Mouse (Mus musculus): ENCODE results near the gene Gm49368. TPM values are rescaled to one million over a fixed set of nuclear protein-coding genes. Genes with fewer than 3 reads are reported as not detected.
"Not testable (repeated sequence)": the region's sequence is repeated elsewhere in the genome, so short reads cannot be mapped to it uniquely, and the experiment has no call there.

Gm49368 gene
- polyA plus RNA-seq, 1 experiment from 2014 or later = not detected

- Histone ChIP-seq H3K4me3 (replicated peaks) (no peak overlapping the region), H3K27me3 (no peaks in the 10 kb centered on the region), H3K9ac (replicated peaks) (no peak overlapping the region), H3K4me2 (no peak overlapping the region), H3K27ac (no peak overlapping the region), H3K9me3 (no peaks in the 10 kb centered on the region), H3K4me1 (replicated peaks) (no peaks in the 10 kb centered on the region), H3K36me3 (no peaks in the 10 kb centered on the region)
- ATAC-seq (ENCODE audit: insufficient number of reproducible peaks, insufficient read depth, low FRiP score, low TSS enrichment, low read depth) = no peak
- WGBS = 84% methylated on average over 5 of the region's 5 CpGs
These were observed 30.0 kb upstream of the Gm49368 start for GRCm38 (mm10) chr7:128032290-128032988.

GRCm38 (mm10) chr7:128032989-128033293 is 29.5 kb upstream of the Gm49368 start:
- no peaks in the 10 kb centered on the region for H3K9me3 ChIP-seq
- ATAC-seq (ENCODE audit: insufficient number of reproducible peaks, insufficient read depth, low FRiP score, low TSS enrichment, low read depth) = no peak
- H3K9ac ChIP-seq (replicated peaks) = no peak overlapping the region
- WGBS = 84% methylated on average over 3 of the region's 3 CpGs
- no peaks in the 10 kb centered on the region for H3K36me3 ChIP-seq
- H3K4me1 ChIP-seq (replicated peaks) = no peaks in the 10 kb centered on the region
- no peak overlapping the region for H3K27ac ChIP-seq
- H3K4me2 ChIP-seq = no peak overlapping the region
- no peaks in the 10 kb centered on the region for H3K27me3 ChIP-seq
- H3K4me3 ChIP-seq (replicated peaks) = no peak overlapping the region

DNA sequence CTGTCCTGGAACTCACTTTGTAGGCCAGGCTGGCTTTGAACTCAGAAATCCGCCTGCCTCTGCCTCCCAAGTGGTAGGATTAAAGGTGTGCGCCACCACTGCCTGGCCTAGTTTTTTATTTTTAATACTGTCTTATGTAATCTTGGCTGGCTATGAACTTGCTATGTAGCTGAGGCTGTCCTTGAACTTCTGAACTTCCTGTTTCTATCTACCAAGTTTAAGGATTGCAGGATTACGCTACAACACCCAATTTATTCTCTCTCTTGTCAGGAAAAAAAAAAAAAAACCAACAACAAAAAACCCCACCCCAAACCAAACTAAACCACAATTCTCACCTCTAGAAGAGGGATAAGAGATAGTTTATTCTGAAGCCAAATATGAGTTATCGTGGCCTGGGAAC is 28.9 kb upstream of the Gm49368 start:
- no peaks in the 10 kb centered on the region for H3K36me3 ChIP-seq
- H3K4me1 ChIP-seq (replicated peaks) = no peaks in the 10 kb centered on the region
- no peak overlapping the region for H3K27ac ChIP-seq
- H3K27me3 ChIP-seq = no peaks in the 10 kb centered on the region
- WGBS = 88% methylated on average over 4 of the region's 4 CpGs
- H3K9ac ChIP-seq (replicated peaks) = no peak overlapping the region
- H3K4me2 ChIP-seq = no peak overlapping the region
- H3K4me3 ChIP-seq (replicated peaks) = no peak overlapping the region
- H3K9me3 ChIP-seq = no peaks in the 10 kb centered on the region
- ATAC-seq (ENCODE audit: insufficient number of reproducible peaks, insufficient read depth, low FRiP score, low TSS enrichment, low read depth) = no peak

- not testable (repeated sequence) for H3K4me1 ChIP-seq (replicated peaks); H3K9me3 ChIP-seq; H3K4me2 ChIP-seq; H3K9ac ChIP-seq (replicated peaks); ATAC-seq (ENCODE audit: insufficient number of reproducible peaks, insufficient read depth, low FRiP score, low TSS enrichment, low read depth); H3K27me3 ChIP-seq; H3K4me3 ChIP-seq (replicated peaks); H3K27ac ChIP-seq; H3K36me3 ChIP-seq
- WGBS = 77% methylated on average over 15 of the region's 15 CpGs
These were observed 20.2 kb upstream of the Gm49368 start for GRCm38 (mm10) chr7:128042161-128042820.

DNA sequence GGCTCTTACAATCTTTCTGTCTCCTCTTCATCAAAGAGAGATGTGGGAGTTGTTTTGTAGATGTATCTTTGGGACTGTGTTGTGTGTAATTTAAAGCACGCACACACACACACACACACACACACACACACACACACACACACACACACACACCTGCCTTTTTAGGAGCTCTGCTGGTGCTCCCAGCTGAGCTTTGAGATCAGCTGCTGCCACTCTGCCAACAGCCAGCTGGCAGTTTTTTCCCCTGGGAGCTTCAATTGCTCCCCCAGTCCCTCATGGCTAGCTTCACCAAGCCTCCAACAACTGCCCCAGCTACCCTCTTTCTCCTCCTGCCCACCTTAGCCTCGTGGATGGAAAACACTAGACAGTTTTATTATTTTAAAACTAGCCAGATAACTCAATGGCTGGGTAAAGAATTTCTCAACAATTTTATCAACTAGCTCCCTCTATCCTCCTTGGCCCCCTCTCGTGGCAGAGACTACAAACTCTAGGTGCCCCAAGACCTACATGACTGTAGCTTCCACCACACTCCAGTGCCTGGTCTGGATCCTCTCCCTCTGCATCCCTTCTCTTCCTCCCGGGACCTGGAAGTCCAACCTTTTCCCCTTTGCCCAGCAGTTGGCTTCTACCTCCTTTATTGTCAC is 18.2 kb upstream of the Gm49368 start:
- no peaks in the 10 kb centered on the region for H3K4me1 ChIP-seq (replicated peaks)
- no peak overlapping the region for H3K9ac ChIP-seq (replicated peaks)
- no peaks in the 10 kb centered on the region for H3K36me3 ChIP-seq
- no peak for ATAC-seq (ENCODE audit: insufficient number of reproducible peaks, insufficient read depth, low FRiP score, low TSS enrichment, low read depth)
- H3K4me2 ChIP-seq = no peak overlapping the region
- no peaks in the 10 kb centered on the region for H3K9me3 ChIP-seq
- WGBS = 71% methylated on average over 4 of the region's 4 CpGs
- H3K27ac ChIP-seq = no peak overlapping the region
- no peak overlapping the region for H3K4me3 ChIP-seq (replicated peaks)
- no peaks in the 10 kb centered on the region for H3K27me3 ChIP-seq

DNA sequence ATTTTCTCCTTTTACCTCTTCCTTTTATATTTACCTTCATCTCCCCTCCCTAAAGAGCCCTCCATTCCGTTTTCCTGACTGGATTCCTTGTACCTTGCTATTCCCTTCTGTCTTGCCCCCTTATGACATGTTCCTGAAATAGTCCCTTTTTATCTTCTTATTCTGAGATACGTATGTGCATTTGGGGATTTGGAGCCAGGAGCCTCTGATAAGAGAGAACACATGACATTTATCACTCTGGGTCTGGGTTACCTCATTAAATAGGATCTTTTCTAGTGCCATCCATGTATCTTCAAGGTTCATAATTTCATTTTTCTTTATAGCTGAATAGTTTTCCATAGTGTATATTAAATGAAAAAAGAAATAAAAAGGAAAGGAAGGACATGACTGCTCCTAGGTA is 16.8 kb upstream of the Gm49368 start:
- no peaks in the 10 kb centered on the region for H3K27me3 ChIP-seq
- no peak overlapping the region for H3K27ac ChIP-seq
- no peaks in the 10 kb centered on the region for H3K36me3 ChIP-seq
- no peak for ATAC-seq (ENCODE audit: insufficient number of reproducible peaks, insufficient read depth, low FRiP score, low TSS enrichment, low read depth)
- H3K9me3 ChIP-seq = no peaks in the 10 kb centered on the region
- no peak overlapping the region for H3K4me3 ChIP-seq (replicated peaks)
- WGBS = 69% methylated on average over 2 of the region's 2 CpGs
- H3K4me1 ChIP-seq (replicated peaks) = no peaks in the 10 kb centered on the region
- H3K4me2 ChIP-seq = no peak overlapping the region
- no peak overlapping the region for H3K9ac ChIP-seq (replicated peaks)

DNA sequence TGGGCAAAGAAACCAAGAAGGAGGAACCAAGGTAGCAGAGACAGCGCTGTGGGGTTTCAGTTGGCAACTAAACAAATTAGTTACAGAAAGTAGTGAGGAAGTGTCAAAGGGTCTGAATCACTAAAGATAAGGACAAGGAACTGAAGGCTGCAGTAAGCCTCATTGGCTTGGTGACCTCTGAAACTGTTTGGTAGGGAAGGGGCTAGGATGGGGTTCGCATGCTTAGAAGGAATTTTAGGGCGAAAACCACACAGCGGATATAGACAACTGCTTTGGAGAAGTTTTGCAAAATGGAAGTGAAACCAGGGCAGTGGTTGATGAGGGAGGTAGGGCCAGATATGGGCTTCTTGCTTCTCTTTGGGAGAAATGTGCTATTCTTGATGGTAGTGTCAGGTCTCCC is 13.7 kb upstream of the Gm49368 start:
- no peak for ATAC-seq (ENCODE audit: insufficient number of reproducible peaks, insufficient read depth, low FRiP score, low TSS enrichment, low read depth)
- Histone ChIP-seq H3K27me3 (no peaks in the 10 kb centered on the region), H3K4me3 (replicated peaks) (no peak overlapping the region), H3K36me3 (no peaks in the 10 kb centered on the region), H3K27ac (no peak overlapping the region), H3K4me1 (replicated peaks) (no peaks in the 10 kb centered on the region), H3K4me2 (no peak overlapping the region), H3K9me3 (no peaks in the 10 kb centered on the region), H3K9ac (replicated peaks) (no peak overlapping the region)
- 93% methylated on average over 4 of the region's 4 CpGs for WGBS

DNA sequence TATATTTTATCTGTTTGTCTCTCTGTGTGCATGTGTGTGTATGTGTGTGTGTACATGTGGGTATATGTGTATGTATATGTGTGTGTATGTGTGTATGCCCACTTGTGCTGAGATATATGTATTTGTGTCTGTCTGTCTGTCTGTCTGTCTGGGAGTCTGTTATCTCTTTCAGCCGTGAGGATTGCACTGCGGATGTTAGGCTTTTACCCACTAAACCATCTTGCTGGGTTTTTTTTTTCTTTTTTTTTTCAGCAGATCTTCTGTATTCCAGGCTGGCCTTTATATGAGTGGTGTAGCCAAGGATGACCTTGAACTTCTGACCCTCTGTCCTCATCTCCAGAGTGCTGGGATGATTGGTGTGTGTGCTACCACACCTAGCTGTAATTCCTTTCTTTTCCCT is 13.2 kb upstream of the Gm49368 start:
- Histone ChIP-seq H3K27ac (no peak overlapping the region), H3K9me3 (no peaks in the 10 kb centered on the region), H3K27me3 (no peaks in the 10 kb centered on the region), H3K36me3 (no peaks in the 10 kb centered on the region), H3K4me2 (no peak overlapping the region), H3K9ac (replicated peaks) (no peak overlapping the region), H3K4me1 (replicated peaks) (no peaks in the 10 kb centered on the region), H3K4me3 (replicated peaks) (no peak overlapping the region)
- WGBS = 87% methylated on average over 2 of the region's 2 CpGs
- no peak for ATAC-seq (ENCODE audit: insufficient number of reproducible peaks, insufficient read depth, low FRiP score, low TSS enrichment, low read depth)

- H3K36me3 ChIP-seq = no peaks in the 10 kb centered on the region
- no peaks in the 10 kb centered on the region for H3K27me3 ChIP-seq
- H3K4me3 ChIP-seq (replicated peaks) = no peak overlapping the region
- H3K9ac ChIP-seq (replicated peaks) = no peak overlapping the region
- no peaks in the 10 kb centered on the region for H3K4me1 ChIP-seq (replicated peaks)
- 61% methylated on average over 4 of the region's 4 CpGs for WGBS
- ATAC-seq (ENCODE audit: insufficient number of reproducible peaks, insufficient read depth, low FRiP score, low TSS enrichment, low read depth) = no peak
- no peak overlapping the region for H3K27ac ChIP-seq
- no peak overlapping the region for H3K4me2 ChIP-seq
- H3K9me3 ChIP-seq = no peaks in the 10 kb centered on the region
These were observed 11.7 kb upstream of the Gm49368 start for GRCm38 (mm10) chr7:128050739-128051138.

DNA sequence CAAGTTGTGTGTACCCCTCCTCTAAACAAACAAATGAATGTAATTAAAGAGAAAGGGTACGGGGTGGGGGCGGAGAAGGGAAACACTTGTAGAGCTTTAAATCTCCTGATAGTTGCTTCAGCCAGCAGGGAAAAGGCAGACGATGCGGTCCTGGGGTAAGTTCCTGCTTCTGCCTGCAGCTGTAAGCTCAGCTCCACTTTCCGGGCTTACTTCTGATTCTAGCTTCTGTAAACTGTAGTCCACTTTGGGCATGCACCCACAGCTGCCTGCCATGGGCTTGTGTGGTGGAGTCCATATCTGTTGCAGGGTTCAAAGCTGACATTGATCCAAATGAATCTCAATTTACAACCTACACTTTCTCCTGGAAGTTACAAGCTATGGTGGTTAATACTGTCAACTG is 9.4 kb upstream of the Gm49368 start:
- H3K4me2 ChIP-seq = no peak overlapping the region
- H3K9me3 ChIP-seq = no peaks in the 10 kb centered on the region
- H3K36me3 ChIP-seq = no peaks in the 10 kb centered on the region
- WGBS = 65% methylated on average over 5 of the region's 5 CpGs
- H3K4me1 ChIP-seq (replicated peaks) = no peaks in the 10 kb centered on the region
- no peak overlapping the region for H3K9ac ChIP-seq (replicated peaks)
- no peak for ATAC-seq (ENCODE audit: insufficient number of reproducible peaks, insufficient read depth, low FRiP score, low TSS enrichment, low read depth)
- H3K27me3 ChIP-seq = no peaks in the 10 kb centered on the region
- no peak overlapping the region for H3K4me3 ChIP-seq (replicated peaks)
- no peak overlapping the region for H3K27ac ChIP-seq

GRCm38 (mm10) chr7:128056917-128057444 is 5.5 kb upstream of the Gm49368 start:
- Histone ChIP-seq H3K4me2 (no peak overlapping the region), H3K27me3 (no peaks in the 10 kb centered on the region), H3K36me3 (no peaks in the 10 kb centered on the region), H3K4me1 (replicated peaks) (no peaks in the 10 kb centered on the region), H3K9ac (replicated peaks) (no peak overlapping the region), H3K9me3 (no peaks in the 10 kb centered on the region), H3K4me3 (replicated peaks) (no peak overlapping the region), H3K27ac (no peak overlapping the region)
- ATAC-seq (ENCODE audit: insufficient number of reproducible peaks, insufficient read depth, low FRiP score, low TSS enrichment, low read depth) = no peak
- WGBS = 72% methylated on average over 3 of the region's 3 CpGs

All from limb, embryonic 12.5 days (tissue).